Mouse (Mus musculus) gastrocnemius, adult 2 months (tissue): ENCODE results near the gene Lrwd1. TPM values are rescaled to one million over a fixed set of nuclear protein-coding genes. Genes with fewer than 3 reads are reported as not detected.

Experiments
- DNase-seq: peaks from one replicate; pipeline ENCODE4 v3.0.0; 2022
- H3K27ac ChIP-seq: fragments of 200-600 bp; 2 replicates; pipeline ENCODE4 v1.8.1; 2022; ENCODE audit warnings: mild to moderate bottlenecking
- H3K4me3 ChIP-seq: fragments of 200-600 bp; 2 replicates; pipeline ENCODE4 v1.8.1; 2022; ENCODE audit warnings: mild to moderate bottlenecking, moderate library complexity
- CTCF ChIP-seq: fragments of 200-600 bp; IDR thresholded peaks from 2 replicates; pipeline ENCODE4 v1.8.1; 2022; ENCODE audit warnings: antibody characterized with exemption, mild to moderate bottlenecking, moderate library complexity
- intact Hi-C: fragments of 180-260 bp; cut with DNase I; formaldehyde crosslinking; loops from one replicate; pipeline ENCODE4 v1.15.1; 2025
- total RNA-seq, 2 experiments: library from RNA; stranded (reverse); gene quantifications; 2 replicates each; pipeline ENCODE4 v1.2.3; 2021

The Lrwd1 gene
- total RNA-seq, 2 experiments from 2014 or later: 4.6 to 5.5 TPM

DNA sequence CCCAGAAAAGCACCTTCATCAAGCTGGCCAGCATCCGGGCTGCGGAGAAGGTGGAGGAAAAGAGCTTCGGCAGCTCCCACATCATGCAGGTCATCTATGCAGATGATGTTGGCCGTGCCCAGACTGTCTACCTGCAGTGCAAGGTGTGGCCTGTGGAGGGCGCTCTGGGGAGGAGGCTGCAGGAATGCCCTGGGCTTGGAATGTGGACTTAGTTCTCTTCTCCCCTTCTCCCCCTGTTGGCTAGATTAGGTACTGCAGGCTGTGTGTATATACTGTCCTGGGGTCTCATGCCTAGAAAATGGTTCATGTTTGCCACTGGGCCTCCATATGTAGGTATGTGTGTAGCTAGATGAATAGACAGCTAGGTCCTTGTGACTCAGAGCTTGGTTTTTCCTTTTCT, 31.4 kb downstream of the Lrwd1 start:
- DNase-seq: no peak
- Histone ChIP-seq H3K27ac (no peak overlapping the region), H3K4me3 (no peak overlapping the region)
- peak; percentile 57 for TF ChIP-seq CTCF
- intact Hi-C loops: no loop called here

DNA sequence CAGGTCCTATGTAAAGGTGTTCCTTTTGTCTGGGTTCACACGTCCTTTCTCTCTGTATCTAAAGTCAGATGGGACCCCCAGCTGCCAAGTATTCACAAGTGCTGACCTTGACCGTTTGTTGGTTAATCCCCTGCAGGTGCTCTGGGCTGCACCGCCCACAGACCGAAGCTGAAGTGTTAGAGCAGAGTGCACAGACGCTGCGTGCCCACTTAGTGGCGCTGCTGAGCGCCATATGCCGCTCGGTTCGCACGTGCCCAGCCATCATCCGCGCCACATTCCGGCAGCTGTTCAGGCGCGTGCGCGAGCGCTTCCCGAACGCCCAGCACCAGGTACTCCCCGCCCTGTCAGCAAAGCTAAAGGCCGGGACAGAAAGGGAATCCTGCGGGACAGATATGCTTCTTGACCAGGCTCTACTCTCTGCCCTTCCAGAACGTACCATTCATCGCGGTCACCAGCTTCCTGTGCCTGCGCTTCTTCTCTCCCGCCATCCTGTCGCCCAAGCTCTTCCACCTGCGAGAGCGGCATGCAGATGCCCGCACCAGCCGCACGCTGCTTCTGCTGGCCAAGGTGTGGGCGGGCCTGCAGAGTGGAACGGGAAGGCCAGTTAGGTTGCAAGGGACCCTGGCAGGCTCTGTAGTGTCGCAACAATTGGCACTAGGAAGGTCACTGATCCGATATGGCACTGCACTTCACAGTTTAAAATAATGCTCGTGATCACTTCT, 33.6 kb downstream of the Lrwd1 start:
- Histone ChIP-seq H3K4me3 (peak overlapping the region; percentile 41), H3K27ac (peak overlapping the region; percentile 9; the same call in 1 of the 2 replicates)
- intact Hi-C loops: no loop called here
- TF ChIP-seq CTCF: peak; percentile 85
- peak; percentile 75 for DNase-seq

DNA sequence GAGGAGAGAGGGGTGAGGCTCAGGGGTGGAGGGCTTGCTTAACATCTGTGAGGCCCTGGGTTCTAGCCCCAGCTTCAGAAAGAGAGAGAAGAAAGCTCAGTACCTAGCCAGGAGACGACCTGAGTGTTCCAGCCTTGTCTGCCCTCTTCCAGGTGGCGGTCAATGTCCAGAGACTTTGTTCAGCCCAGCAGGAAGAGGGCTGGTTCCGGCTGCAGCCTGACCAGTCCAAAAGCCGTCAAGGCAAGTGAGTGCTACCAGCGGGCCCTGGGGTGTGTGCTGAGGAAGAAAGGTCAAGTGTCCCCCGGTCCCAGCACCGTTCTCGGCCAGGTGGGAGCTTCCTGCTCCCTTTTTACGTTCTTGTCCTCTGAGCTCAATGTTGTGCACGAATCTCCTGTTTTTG, 37.3 kb downstream of the Lrwd1 start:
- H3K4me3 ChIP-seq: no peak overlapping the region
- H3K27ac ChIP-seq: no peak overlapping the region
- DNase-seq: no peak
- no peak for TF ChIP-seq CTCF
- intact Hi-C loops: no loop called here

DNA sequence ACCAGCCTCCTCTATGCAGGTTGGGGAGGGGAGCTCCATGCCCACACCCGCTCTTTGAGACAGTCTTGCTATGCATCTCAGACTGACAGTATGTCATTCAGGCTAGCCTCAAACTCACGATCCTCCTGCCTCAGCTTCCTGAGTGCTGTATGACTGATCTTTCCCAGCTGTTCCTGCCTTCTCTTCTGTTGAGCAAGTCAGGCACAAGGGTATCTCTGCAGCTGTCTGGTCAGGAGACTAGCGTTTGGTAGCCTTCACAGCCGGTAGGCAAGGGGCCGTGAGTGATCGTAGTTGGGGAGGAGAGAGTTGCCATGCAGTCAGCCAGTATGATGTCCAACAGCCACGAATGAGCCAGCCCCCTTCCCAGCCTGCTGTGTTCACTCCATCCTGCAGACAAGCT, 40.8 kb downstream of the Lrwd1 start:
- Histone ChIP-seq H3K4me3 (no peak overlapping the region), H3K27ac (no peak overlapping the region)
- no peak for DNase-seq
- no peak for TF ChIP-seq CTCF
- intact Hi-C loops: no loop called here

DNA sequence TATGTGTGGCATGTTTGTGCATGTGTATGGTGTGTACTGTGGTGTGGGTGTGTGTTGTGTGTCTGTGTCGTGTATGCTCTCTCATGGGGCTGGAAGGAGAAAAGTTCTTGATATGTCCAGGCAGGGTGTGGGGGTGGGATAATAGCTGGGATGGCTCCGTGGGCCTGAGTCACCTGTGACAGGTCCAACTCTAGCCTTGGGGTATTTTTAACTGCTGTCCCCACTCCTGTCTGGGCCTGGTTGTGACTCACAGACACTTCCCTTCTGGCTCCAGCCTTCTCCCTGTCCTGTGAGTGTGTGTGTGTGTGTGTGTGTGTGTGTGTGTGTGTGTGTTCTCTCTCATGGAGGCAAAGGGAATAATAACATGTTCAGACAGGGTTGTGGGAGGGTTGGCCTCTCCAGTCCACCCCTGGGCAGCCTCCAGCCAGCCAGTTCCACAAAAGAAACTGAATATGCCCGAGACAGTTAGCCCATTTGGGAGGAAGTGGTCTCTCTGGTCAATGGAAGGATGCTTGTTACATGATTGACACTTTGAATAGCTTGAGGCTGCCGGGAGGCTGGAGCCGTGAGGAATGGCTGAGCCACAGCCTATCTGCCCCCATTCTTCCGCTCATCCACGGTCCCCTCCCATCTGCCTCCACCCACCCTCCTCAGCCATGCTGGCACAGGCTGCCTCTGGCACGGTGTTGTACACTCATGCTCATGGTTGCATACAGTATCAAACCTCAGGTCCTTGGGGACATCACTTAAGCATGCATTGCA, 41.4 kb downstream of the Lrwd1 start:
- H3K27ac ChIP-seq: no peak overlapping the region
- no peak for DNase-seq
- intact Hi-C loops: no loop called here
- no peak overlapping the region for H3K4me3 ChIP-seq
- no peak for TF ChIP-seq CTCF

DNA sequence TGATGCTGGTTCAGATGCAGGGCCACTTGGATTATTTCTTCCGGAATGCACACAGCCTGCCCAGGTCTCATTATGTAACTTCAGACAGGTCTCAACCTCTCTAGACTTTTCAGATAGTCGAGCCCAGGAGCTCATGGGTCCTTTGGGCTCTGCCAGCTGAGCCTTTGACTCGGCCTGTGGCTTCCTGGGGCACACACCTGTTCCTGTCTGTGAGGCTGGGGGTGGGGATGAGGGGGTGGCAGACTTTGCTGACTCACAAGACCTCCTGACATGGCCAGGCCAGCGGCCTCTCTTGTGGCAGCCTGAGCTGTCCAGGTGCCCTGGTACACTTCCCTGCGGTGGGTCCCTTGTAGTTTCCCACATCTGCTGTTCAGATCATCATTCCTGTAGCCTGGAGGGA, 43.9 kb downstream of the Lrwd1 start:
- DNase-seq: peak; percentile 77
- Histone ChIP-seq H3K27ac (peak overlapping the region; percentile 85), H3K4me3 (peak overlapping the region; percentile 55)
- intact Hi-C loops: no loop called here
- TF ChIP-seq CTCF: no peak

DNA sequence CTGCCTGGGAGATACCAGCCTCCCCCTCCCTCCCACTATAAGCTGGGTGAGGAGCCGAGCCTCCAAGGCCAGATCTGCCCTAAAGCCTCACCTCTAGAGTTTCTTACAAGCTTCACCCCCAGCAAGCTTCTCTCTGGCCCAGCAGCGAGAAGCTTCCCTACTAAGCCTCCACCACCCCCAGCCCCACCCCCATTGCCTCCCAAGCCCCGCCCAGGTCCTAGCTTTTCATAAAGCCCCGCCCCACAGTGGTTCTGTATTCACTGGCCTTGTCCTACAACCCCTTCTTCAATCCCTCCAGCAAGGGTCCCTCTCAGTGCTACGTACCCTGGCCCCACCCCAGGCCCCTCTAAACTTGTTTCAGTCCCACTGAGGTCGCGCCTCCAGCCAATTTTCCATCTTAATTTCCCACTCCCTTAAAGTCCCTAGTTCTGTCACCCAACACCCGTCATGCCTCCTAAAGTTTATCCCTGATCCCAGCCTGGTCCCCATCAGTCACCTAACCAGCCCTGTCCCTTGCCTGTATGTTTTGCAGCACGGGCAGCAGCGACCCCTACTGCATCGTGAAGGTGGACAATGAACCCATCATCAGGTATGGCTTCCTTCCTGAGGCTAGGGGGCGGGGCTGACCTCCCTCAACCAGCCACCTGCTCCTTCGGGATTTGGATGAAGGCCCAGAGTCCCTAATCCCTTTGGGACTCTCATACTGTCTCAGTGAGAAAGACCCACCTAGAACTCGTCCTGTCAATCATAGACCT, 46.9 kb downstream of the Lrwd1 start:
- Histone ChIP-seq H3K4me3 (no peak overlapping the region; the same call in 1 of the 2 replicates), H3K27ac (peak overlapping the region; percentile 46; the same call in 1 of the 2 replicates)
- peak; percentile 46 for DNase-seq
- peak; percentile 48 for TF ChIP-seq CTCF
- intact Hi-C loops: no loop called here

DNA sequence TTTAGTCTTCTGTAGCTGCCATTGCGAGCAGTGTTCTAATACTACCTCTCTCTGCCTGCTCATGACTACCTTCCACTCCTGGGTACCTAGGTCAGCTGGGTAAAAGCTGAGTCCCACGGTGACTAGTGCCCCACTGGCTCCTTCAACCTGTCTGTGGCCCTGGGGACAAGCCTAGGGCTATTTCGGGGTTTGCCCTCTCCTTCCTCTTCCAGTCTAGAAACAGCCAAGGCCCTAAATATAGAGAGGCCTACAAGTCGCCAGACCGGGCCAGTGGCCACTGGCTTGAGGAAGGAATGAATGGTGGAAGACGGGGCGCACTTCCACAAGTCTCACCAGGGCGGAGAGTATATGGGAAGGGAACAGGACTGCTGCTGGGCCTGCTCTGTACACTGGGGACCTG, 49.6 kb downstream of the Lrwd1 start:
- Histone ChIP-seq H3K4me3 (peak overlapping the region; percentile 97), H3K27ac (peak overlapping the region; percentile 95)
- no peak for TF ChIP-seq CTCF
- DNase-seq: peak; percentile 77
- intact Hi-C loops: no loop called here

DNA sequence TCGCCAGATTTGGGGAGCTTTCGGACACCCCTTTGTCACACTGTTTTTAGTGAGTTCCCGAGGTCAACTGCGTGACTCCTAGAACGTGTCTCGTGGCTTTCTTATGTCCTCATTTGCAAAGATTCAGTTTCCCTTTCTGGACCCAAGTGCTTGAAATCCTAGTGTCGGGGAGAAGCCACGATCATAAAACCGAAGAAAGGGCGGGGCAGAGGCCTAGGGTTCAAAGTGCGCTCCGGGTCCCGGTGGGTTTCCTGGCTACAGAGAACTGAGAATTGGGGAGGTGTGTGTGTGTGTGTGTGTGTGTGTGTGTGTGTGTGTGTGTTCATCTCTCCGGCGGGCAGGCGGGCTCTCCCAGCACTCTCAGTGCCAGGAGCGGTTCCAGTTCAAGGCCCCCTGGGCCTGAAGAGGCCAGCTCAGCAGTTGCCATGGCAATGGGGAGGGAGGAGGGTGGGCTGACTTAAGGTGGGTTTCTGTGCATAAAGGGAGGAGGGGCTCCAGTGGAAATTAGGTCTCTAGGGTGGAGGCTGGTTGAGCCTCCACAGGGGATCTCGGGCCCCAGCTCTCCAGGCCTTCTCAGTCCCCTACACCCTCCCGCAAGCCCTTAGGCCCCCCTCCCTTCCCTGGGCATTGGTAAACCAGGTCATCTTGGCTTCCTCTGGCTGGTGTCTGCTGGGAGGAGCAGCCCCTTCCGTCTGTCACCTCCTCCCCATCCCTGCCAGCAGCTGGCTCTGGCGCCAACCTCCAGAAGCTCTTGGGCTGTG, 50.8 kb downstream of the Lrwd1 start:
- Histone ChIP-seq H3K27ac (peak overlapping the region; percentile 95), H3K4me3 (peak overlapping the region; percentile 97)
- intact Hi-C loops: no loop called here
- DNase-seq: peak; percentile 88
- TF ChIP-seq CTCF: no peak

DNA sequence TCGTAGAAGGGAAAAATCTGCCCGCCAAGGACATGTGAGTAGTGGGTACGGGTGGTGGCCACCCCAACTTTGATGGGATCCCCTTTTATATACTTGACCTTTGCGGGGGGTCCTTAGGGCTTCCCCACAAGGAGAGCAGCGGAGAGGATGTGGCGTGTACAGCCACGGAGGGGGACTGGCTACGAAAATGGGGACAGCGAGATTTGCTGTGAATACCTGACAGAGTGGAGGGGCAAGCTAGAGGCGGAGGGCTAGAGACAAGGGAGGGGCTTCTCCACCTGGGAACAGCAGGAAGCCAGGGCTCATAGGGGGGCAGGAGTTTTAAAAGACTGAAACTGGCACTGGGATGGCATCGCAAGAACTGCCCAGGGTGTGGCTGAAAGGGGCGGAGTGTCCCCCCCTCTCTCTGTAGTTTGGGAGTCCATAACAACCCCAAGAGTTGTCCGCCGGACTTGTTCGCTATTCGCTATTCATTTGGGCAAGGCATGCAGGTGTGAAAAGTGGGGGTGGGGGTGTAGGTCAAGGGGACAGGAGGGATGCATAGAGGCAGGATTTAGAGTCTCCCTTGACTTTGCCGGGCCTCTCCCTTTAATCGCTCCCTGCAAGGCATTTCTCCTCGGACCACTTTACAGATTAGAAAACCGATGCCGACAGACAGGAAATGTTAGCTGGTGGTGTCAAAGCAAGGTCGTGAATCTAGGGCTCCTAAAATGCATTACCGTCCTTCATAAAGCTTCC, 51.6 kb downstream of the Lrwd1 start:
- no peak for TF ChIP-seq CTCF
- peak overlapping the region; percentile 97 for H3K4me3 ChIP-seq
- DNase-seq: peak; percentile 42
- peak overlapping the region; percentile 95 for H3K27ac ChIP-seq
- intact Hi-C loops: no loop called here

DNA sequence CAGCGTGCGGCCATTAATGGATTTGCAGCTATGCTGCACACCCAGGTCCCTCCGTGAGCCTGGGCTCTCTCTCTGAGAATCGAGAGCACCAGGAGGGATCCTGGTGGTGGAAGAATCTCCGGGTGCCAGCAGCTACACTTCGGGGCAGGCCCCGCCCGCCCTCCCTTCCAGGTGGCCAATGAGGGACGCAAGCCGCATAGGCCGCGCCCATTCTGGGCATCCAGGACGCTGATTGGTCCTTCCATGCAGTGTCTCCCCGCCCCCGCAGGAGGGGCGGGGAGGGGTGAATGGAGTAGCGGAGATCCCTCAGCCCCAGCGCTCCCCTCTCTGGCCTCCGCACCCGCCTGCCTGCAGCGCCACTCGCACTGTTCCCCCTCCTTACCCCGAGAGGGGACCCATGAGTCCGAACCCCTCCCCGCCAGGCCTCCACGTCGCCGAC, 52.2 kb downstream of the Lrwd1 start, which contains the start of gene Rasa4:
Rasa4 (plus strand) TSS at position 248 of the 439 bp plus-strand sequence.
- H3K4me3 ChIP-seq: peak within 1 kb of the TSS; percentile 97
- 0 out of 2 replicates have a peak, but pooled peaks have one; percentile 6 for TF ChIP-seq CTCF
- intact Hi-C loops: no loop called here
- peak within 1 kb of the TSS; percentile 95 for H3K27ac ChIP-seq
- peak; percentile 96 for DNase-seq
